Mouse (Mus musculus) hindbrain, embryonic 15.5 days (tissue): ENCODE results near the gene Hnrnpa3. TPM values are rescaled to one million over a fixed set of nuclear protein-coding genes. Genes with fewer than 3 reads are reported as not detected.
"Not testable (repeated sequence)": the region's sequence is repeated elsewhere in the genome, so short reads cannot be mapped to it uniquely, and the experiment has no call there.

Experiments
- ATAC-seq: fragments of 200-750 bp; cut with Nextera tagmentation; 2 replicates; pipeline ENCODE4 v1.8.0; 2017; ENCODE audit warnings: low read depth, moderate number of reproducible peaks, moderate TSS enrichment; ENCODE audit not compliant: low FRiP score
- H3K27ac ChIP-seq: fragments of 300-500 bp; sonication (generic); replicated peaks from 2 replicates; pipeline ENCODE4 v1.5.1; 2015; ENCODE audit warnings: mild to moderate bottlenecking, inconsistent platforms
- H3K27me3 ChIP-seq: fragments of 300-500 bp; sonication (generic); 2 replicates; pipeline ENCODE4 v1.6.1; 2015; ENCODE audit warnings: control low read depth, inconsistent platforms
- H3K36me3 ChIP-seq: fragments of 300-500 bp; sonication (generic); 2 replicates; pipeline ENCODE4 v1.6.1; 2015; ENCODE audit warnings: control low read depth, inconsistent platforms
- H3K4me1 ChIP-seq: fragments of 300-500 bp; sonication (generic); replicated peaks from 2 replicates; pipeline ENCODE4 v1.6.1; 2015; ENCODE audit warnings: control low read depth, inconsistent platforms
- H3K4me2 ChIP-seq: fragments of 300-500 bp; sonication (generic); 2 replicates; pipeline ENCODE4 v1.6.1; 2015; ENCODE audit warnings: moderate library complexity, mild to moderate bottlenecking, inconsistent platforms
- H3K4me3 ChIP-seq: fragments of 300-500 bp; sonication (generic); 2 replicates; pipeline ENCODE4 v1.5.1; 2015; ENCODE audit warnings: mild to moderate bottlenecking, inconsistent platforms
- H3K9ac ChIP-seq: fragments of 300-500 bp; sonication (generic); 2 replicates; pipeline ENCODE4 v1.6.1; 2015; ENCODE audit warnings: inconsistent platforms
- H3K9me3 ChIP-seq: fragments of 300-500 bp; sonication (generic); 2 replicates; pipeline ENCODE4 v1.6.1; 2016; ENCODE audit warnings: control low read depth, inconsistent platforms
- WGBS: fragments of 180-500 bp; shearing (Covaris S2); methylation state at CpG from one replicate; pipeline ENCODE4 v1.1.7; 2015; 5-methylcytosine and 5-hydroxymethylcytosine counted together
- polyA plus RNA-seq: library from polyadenylated mRNA; unstranded; fragments of >200 nt; fragmentation: Nextera tagmentation; extraction: Ambion mirVana; gene quantifications from 2 replicates; pipeline ENCODE4 v1.2.1, GENCODE M21; 2015

The Hnrnpa3 gene
- polyA plus RNA-seq, 1 experiment from 2014 or later, result 184 TPM

DNA sequence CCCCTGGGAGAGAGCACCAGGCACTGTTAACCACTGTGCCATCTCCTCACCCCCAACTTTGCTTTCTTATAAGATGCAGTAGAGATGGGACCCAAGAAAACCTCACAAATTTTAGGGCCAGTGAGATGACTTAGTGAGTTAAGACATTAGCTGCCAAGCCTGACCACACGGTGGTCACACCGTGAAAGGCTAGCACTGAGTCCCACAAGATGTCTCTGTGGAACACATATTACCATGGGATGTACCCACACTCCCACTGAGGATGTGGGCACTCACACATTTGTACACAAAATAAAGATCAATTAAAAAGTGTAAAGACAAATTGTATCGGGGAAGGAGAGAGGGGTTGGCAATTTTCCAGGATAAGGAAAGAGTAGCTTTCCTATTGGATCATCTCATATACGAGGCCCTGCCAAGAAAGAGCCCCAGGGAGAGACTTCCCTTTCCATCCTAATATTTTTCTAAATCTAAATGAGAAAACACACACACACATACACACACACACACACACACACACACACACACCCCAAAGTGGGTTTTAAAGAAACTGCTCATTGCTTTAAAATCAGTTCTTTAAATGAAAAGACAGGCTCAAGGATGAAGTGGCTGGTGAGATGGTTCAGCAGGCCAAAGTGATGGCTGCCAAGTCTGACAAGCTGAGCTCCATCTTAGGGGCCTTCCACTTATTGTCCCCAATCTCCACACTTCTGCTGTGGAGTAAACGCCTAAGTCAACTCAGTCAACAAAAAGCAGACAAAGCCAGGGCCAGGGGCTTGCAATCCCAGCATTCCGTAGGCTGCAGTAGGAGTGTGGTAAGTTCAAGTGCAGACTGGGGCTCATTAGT is 32.2 kb upstream of the Hnrnpa3 start:
- no peaks in the 10 kb centered on the region for H3K4me1 ChIP-seq
- ATAC-seq, result no peak
- WGBS, result 77% methylated on average over 6 of the region's 6 CpGs

DNA sequence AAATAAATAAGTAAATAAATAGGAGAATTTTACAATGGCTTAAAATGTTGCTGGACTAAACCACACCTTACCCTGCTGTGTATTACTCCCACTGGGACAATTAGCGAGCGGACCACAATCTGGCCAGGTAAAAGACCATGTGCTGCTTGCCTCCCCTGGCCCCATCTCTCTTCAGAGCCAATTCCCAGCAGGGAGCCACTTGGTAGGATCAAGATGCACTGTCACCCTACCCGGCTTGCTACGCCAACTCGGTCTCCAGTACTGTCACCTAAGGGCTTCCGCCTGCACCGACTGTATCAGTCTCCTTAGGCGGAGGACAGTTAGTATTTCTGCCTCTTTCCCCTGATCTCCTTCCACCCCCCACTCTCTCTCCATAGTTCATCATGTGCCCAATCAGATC is 30.6 kb upstream of the Hnrnpa3 start:
- no peaks in the 10 kb centered on the region for H3K36me3 ChIP-seq
- H3K4me2 ChIP-seq, result no peak overlapping the region
- no peak overlapping the region for H3K4me3 ChIP-seq
- ATAC-seq, result no peak
- no peak overlapping the region for H3K27ac ChIP-seq
- 86% methylated on average over 8 of the region's 8 CpGs for WGBS
- no peaks in the 10 kb centered on the region for H3K4me1 ChIP-seq
- H3K9me3 ChIP-seq, result no peaks in the 10 kb centered on the region
- H3K9ac ChIP-seq, result no peak overlapping the region
- H3K27me3 ChIP-seq, result no peaks in the 10 kb centered on the region

More for the DNA sequence above, 32.2 kb upstream of the Hnrnpa3 start:
- Histone ChIP-seq H3K9ac (no peak overlapping the region), H3K27ac (no peak overlapping the region), H3K9me3 (no peaks in the 10 kb centered on the region), H3K4me2 (no peak overlapping the region), H3K27me3 (no peaks in the 10 kb centered on the region), H3K4me3 (no peak overlapping the region), H3K36me3 (no peaks in the 10 kb centered on the region)

DNA sequence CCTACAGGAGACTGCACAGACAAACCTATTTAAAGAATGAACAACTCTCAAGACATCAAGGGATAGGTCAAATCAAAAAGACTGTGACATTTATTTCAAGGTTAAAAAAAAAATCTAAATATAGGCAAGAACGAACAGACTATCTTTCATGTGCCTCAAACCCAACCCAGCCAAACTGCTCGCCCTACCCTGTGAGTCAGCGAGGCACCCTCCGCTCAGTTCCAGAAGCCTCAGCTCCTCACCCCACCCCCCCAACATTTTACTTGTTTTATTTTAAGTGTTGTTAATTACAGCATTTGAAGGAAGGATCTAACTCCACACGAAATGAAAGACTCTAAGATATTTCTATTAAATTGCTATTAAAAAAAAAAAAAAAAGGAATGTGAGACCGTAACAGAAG is 27.6 kb upstream of the Hnrnpa3 start:
- Histone ChIP-seq H3K4me1 (no peaks in the 10 kb centered on the region), H3K27me3 (no peaks in the 10 kb centered on the region), H3K9me3 (no peaks in the 10 kb centered on the region), H3K4me2 (no peak overlapping the region), H3K36me3 (no peaks in the 10 kb centered on the region), H3K4me3 (no peak overlapping the region), H3K9ac (no peak overlapping the region), H3K27ac (no peak overlapping the region)
- ATAC-seq, result no peak
- WGBS, result 90% methylated on average over 6 of the region's 6 CpGs

DNA sequence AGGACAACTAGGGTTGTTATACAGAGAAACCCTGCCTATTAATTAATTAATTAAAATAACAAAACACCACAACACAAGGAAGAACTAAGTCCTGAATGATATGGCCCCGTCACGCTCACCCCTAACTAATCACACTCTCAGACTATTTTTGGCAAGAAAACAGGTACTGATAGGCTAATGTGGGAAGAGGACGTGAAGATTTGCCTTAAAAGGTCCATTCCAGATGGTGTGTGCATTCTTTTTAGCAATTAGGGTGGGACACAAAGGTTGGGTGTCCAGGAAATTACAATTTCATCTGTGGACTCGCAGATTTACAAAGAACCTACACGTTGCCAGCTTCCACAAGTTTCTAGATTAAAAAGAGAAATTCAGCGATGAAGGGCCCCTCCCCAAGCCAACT is 27.0 kb upstream of the Hnrnpa3 start:
- 85% methylated on average over 6 of the region's 6 CpGs for WGBS
- Histone ChIP-seq H3K9me3 (no peaks in the 10 kb centered on the region), H3K4me1 (no peaks in the 10 kb centered on the region), H3K36me3 (no peaks in the 10 kb centered on the region), H3K4me3 (no peak overlapping the region), H3K27me3 (no peaks in the 10 kb centered on the region), H3K4me2 (no peak overlapping the region), H3K9ac (no peak overlapping the region), H3K27ac (no peak overlapping the region)
- no peak for ATAC-seq

DNA sequence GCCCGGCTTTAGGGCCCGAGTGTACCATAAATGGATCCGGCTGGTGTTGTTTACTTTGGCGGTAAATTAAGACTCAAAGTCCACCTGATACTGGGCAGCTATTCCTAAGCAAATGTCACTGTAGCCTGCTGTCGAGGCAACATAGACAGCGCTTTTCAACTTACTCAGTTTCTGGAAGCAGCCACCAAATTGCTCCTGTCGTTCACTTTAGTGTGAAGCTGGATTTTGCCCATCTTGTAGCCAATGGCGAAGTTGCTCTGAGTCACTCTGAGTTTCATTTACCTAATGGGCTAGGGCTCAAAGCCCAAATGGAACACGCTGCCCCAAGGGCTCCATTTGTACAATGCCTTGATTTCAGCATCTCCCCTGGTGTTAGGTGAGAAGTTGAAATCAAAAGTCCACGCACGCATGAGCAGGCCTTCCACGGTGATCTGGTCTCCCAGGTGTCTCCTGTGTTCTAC is 26.3 kb upstream of the Hnrnpa3 start:
- H3K4me2 ChIP-seq, result no peak overlapping the region
- no peak for ATAC-seq
- H3K27me3 ChIP-seq, result no peaks in the 10 kb centered on the region
- 93% methylated on average over 12 of the region's 12 CpGs for WGBS
- H3K9me3 ChIP-seq, result no peaks in the 10 kb centered on the region
- H3K4me1 ChIP-seq, result no peaks in the 10 kb centered on the region
- H3K9ac ChIP-seq, result no peak overlapping the region
- no peaks in the 10 kb centered on the region for H3K36me3 ChIP-seq
- H3K27ac ChIP-seq, result no peak overlapping the region
- H3K4me3 ChIP-seq, result no peak overlapping the region

DNA sequence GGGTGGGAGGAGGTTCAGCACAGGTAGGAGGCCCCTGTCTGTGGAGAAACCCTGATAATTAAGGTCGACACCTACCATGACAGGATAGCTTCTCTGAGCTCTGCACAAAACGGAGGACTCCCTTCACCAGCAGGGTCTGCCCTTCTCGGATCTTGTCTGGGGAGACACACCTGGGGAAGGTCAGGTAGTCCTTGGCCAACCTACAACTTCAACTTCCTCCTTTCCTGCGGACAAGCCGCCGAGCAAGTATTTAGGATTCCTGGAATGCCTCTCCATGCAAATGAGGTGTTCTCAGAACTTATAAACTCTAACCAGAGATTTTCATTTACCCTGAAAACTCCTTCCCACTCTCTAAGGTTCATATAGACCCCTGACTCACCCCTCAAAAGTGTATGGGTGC is 25.7 kb upstream of the Hnrnpa3 start:
- Histone ChIP-seq H3K9ac (no peak overlapping the region), H3K4me2 (no peak overlapping the region), H3K4me1 (no peaks in the 10 kb centered on the region), H3K9me3 (no peaks in the 10 kb centered on the region), H3K27ac (no peak overlapping the region), H3K4me3 (no peak overlapping the region), H3K27me3 (no peaks in the 10 kb centered on the region), H3K36me3 (no peaks in the 10 kb centered on the region)
- WGBS, result 82% methylated on average over 6 of the region's 6 CpGs
- ATAC-seq, result no peak

DNA sequence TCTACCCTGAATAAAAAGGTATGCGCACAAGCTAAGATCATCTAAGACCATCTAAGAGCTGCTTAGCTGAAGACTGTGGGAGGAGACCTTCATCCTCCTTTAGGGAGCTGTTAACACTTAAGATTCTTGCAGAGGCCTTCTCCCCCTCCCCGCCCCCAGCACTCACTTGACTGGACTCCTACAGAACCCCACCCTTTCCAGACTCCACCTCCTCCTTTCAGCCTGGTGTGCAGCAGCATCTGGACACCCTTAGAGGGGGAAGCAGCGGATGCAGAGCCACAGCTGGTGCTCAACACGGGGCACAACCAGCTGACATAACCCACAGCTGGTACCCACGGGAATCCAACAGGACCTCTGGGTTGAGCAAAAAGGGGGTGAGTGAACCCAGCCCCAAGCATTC is 25.3 kb upstream of the Hnrnpa3 start:
- H3K27me3 ChIP-seq, result no peaks in the 10 kb centered on the region
- no peak overlapping the region for H3K27ac ChIP-seq
- ATAC-seq, result no peak
- no peaks in the 10 kb centered on the region for H3K9me3 ChIP-seq
- H3K4me3 ChIP-seq, result no peak overlapping the region
- H3K9ac ChIP-seq, result no peak overlapping the region
- 73% methylated on average over 5 of the region's 5 CpGs for WGBS
- H3K36me3 ChIP-seq, result no peaks in the 10 kb centered on the region
- H3K4me1 ChIP-seq, result no peaks in the 10 kb centered on the region
- no peak overlapping the region for H3K4me2 ChIP-seq

DNA sequence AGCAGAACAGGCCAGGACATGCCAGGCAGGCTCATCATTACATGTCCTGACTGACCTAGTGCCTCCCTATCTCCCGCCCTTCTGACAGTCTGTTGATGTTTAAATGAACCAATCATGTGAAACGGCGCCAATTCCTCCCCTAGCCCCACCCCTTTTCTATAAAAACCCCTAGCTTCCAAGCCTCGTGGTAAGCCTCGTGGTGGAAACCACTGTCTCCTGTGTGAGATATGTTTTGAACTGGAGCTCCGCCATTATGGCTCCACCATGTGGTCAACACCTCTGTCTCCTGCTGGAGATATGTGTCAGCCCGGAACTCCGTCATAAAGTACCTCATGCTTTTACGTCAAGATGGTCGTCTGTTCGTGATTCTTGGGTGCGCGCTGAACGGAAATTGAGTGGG is 24.6 kb upstream of the Hnrnpa3 start:
- not testable (repeated sequence) for H3K27me3 ChIP-seq, H3K4me3 ChIP-seq, H3K27ac ChIP-seq, H3K4me2 ChIP-seq, H3K9ac ChIP-seq, H3K4me1 ChIP-seq, H3K9me3 ChIP-seq, H3K36me3 ChIP-seq, ATAC-seq
- WGBS, result 95% methylated on average over 14 of the region's 14 CpGs

DNA sequence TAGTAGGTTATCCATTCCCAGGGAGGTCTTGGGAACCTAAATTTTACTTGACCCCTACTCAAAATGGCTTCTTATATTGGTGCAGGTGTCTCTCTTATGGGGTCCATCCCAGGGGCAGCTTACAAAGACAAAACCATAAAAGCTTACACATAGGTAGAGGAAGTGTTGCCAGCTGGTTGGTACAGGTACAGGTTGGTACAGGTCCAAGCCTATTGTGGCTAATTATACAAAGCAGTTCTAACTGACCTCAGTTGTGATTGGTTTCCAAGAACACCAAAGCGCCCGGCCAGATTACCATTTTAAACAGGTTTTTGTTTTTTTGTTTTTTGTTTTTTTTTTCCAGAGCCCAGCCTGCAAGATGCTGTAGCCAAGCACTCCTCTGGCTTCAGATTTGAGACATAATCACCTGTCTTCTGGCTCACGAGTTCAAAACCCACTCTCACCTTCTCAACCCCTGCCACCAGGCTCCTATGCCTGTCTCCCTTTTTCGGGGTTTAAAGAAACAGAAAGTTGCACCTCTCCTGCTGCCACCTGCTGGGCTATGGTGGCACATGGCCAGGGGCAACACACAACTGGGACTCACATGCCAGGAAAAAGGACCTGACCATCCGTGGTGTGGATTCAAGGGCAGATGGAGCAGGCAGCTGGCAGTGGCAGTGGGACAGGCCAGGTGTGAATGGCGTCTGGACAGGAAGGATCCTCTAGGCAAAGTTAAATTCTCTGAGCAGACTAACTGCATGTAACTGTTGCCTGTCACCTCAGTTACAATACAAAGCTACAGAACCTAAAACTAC is 22.6 kb upstream of the Hnrnpa3 start:
- no peaks in the 10 kb centered on the region for H3K4me1 ChIP-seq
- no peaks in the 10 kb centered on the region for H3K9me3 ChIP-seq
- H3K4me3 ChIP-seq, result no peak overlapping the region
- no peaks in the 10 kb centered on the region for H3K27me3 ChIP-seq
- H3K4me2 ChIP-seq, result no peak overlapping the region
- no peaks in the 10 kb centered on the region for H3K36me3 ChIP-seq
- H3K27ac ChIP-seq, result no peak overlapping the region
- H3K9ac ChIP-seq, result no peak overlapping the region
- ATAC-seq, result no peak
- WGBS, result 71% methylated on average over 6 of the region's 6 CpGs

DNA sequence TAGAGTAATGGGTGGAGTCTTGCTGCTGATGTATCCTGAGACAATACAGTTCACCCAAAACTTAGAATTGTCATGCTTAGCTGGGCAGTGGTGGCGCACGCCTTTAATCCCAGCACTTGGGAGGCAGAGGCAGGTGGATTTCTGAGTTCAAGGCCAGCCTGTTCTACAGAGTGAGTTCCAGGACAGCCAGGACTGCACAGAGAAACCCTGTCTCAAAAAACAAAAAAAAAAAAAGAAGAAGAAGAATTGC is 22.1 kb upstream of the Hnrnpa3 start:
- not testable (repeated sequence) for H3K4me3 ChIP-seq, ATAC-seq, H3K9me3 ChIP-seq, H3K27me3 ChIP-seq, H3K27ac ChIP-seq, H3K4me2 ChIP-seq, H3K36me3 ChIP-seq, H3K9ac ChIP-seq, H3K4me1 ChIP-seq
- WGBS, result 91% methylated on average over 2 of the region's 2 CpGs

DNA sequence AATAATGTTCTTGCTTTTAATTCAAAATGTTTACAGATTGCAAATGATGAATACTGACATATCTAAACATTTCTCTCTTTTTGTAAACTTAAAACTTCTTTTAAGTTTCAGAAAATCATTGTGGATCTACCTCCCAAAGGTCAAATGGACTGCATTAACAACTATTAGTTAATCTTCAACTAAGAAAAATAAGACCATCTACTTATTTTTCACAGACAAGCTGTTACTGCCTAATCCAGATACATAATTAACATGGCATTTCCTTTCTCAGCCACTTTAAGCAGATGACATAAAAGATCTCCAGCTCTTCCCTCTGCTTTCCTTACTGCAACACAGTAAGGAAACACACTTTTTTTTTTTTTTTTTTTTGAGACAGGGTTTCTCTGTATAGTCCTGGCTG is 21.7 kb upstream of the Hnrnpa3 start:
- no peaks in the 10 kb centered on the region for H3K27me3 ChIP-seq
- no peak overlapping the region for H3K27ac ChIP-seq
- no peaks in the 10 kb centered on the region for H3K9me3 ChIP-seq
- H3K4me3 ChIP-seq, result no peak overlapping the region
- ATAC-seq, result no peak
- no peak overlapping the region for H3K4me2 ChIP-seq
- no peak overlapping the region for H3K9ac ChIP-seq
- H3K4me1 ChIP-seq, result no peaks in the 10 kb centered on the region
- no peaks in the 10 kb centered on the region for H3K36me3 ChIP-seq

DNA sequence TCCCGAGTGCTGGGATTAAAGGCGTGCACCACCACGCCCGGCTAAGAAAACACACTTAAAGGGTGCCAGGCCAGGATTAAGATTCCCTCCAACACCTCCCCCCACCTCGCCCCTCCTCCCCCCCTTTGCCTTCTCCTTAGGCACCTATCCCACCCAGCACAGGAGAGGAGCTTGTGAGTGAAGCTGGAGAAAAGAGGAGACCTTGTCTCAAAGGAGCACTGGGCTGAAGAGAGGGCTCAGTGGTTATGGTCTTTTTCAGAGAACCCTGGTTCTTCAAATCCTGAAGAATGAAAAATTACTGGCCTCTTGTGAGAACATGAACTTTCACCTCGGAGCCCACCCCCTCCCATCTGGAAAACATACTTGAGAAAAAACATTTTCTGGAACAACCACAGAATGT is 21.2 kb upstream of the Hnrnpa3 start:
- not testable (repeated sequence) for H3K9me3 ChIP-seq, H3K4me3 ChIP-seq, H3K27me3 ChIP-seq, H3K27ac ChIP-seq, H3K4me1 ChIP-seq, H3K4me2 ChIP-seq, H3K9ac ChIP-seq, ATAC-seq, H3K36me3 ChIP-seq
- 95% methylated on average over 6 of the region's 6 CpGs for WGBS

DNA sequence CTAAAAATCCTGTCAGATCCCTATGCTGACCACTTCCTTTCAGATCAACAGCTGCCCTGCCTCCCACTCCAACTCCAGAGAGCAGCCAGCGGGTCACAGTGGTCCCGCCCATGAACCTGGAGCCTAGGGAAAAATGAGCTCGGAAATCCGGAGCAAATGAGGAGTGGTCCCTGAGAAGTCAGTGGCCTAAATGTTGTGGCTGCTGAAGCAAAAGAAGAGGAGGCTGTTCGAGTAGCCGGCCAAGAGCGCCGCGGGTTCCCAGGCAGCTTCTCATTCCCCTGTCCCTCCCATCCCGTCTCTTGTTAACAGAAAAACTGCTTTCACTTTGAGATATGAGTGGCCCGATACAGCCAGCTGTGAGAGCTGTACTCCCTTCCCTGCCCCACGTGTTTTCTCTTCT is 19.5 kb upstream of the Hnrnpa3 start:
- not testable (repeated sequence) for H3K27me3 ChIP-seq, H3K4me3 ChIP-seq, H3K4me1 ChIP-seq, ATAC-seq, H3K36me3 ChIP-seq, H3K4me2 ChIP-seq, H3K9ac ChIP-seq, H3K9me3 ChIP-seq, H3K27ac ChIP-seq
- WGBS, result 55% methylated on average over 11 of the region's 12 CpGs
